Mouse (Mus musculus) olfactory bulb, adult 2 months (tissue): Measurements from ENCODE around the gene Ceacam5. TPM values are rescaled to one million over a fixed set of nuclear protein-coding genes. Genes with fewer than 3 reads are reported as not detected.

Source experiments
- H3K27ac ChIP-seq: fragments of 200-500 bp; 2 replicates; pipeline ENCODE4 v1.5.1; 2012; ENCODE audit warnings: low read depth, low read length; ENCODE audit not compliant: insufficient read depth
- H3K4me1 ChIP-seq: fragments of 200-500 bp; 2 replicates; pipeline ENCODE4 v1.6.1; 2012; ENCODE audit warnings: low read length; ENCODE audit not compliant: control insufficient read depth, insufficient read depth
- H3K4me3 ChIP-seq: fragments of 200-500 bp; 2 replicates; pipeline ENCODE4 v1.5.1; 2012; ENCODE audit warnings: mild to moderate bottlenecking, low read depth, low read length, moderate library complexity; ENCODE audit not compliant: insufficient read depth
- CTCF ChIP-seq: fragments of 200-500 bp; IDR thresholded peaks from 2 replicates; pipeline ENCODE4 v1.5.1; 2012; ENCODE audit warnings: low read depth, mild to moderate bottlenecking, low read length, moderate library complexity; ENCODE audit not compliant: insufficient read depth
- POLR2A ChIP-seq: fragments of 200-500 bp; IDR thresholded peaks from 2 replicates; pipeline ENCODE4 v1.6.1; 2012; ENCODE audit warnings: mild to moderate bottlenecking, low read depth, low read length, moderate library complexity; ENCODE audit not compliant: insufficient read depth
- WGBS: fragments of 180-500 bp; shearing (Covaris S2); methylation state at CpG from one replicate; pipeline ENCODE4 v1.1.7; 2018; 5-methylcytosine and 5-hydroxymethylcytosine counted together
- polyA plus RNA-seq: library from polyadenylated mRNA; stranded (reverse); fragments of >200 nt; gene quantifications from 2 replicates; pipeline ENCODE4 v1.2.4, GENCODE M21; 2012; ENCODE audit warnings: low replicate concordance; ENCODE audit not compliant: missing spikeins, insufficient read depth, insufficient read length

Gene Ceacam5
- polyA plus RNA-seq: not detected in 2 replicates

GRCm38 (mm10) chr7:17712938-17713337, at the start of gene Ceacam5:
Ceacam5 (plus strand) TSS chr7:17713238.
- no peak within 1 kb of the TSS for H3K4me3 ChIP-seq
- H3K27ac ChIP-seq: no peak within 1 kb of the TSS
- no peaks in the 10 kb centered on the region for H3K4me1 ChIP-seq
- TF ChIP-seq POLR2A (no peak), CTCF (no peak)
- 38% methylated on average over 1 of the region's 1 CpGs for WGBS

Other genes with a start within 250 kb of the Ceacam5 start
- not detected in 2 replicates for gene Ceacam14, start 99.4 kb downstream of the Ceacam5 start, polyA plus RNA-seq
- gene Gm5155, start 158.5 kb downstream of the Ceacam5 start, polyA plus RNA-seq: not detected in 2 replicates